Mouse (Mus musculus): ENCODE data around the gene Tob1. TPM values are rescaled to one million over a fixed set of nuclear protein-coding genes. Genes with fewer than 3 reads are reported as not detected.

The Tob1 gene
- polyA plus RNA-seq, 1 experiment, result 21.4 TPM

GRCm38 (mm10) chr11:94190665-94191064 is 20.6 kb upstream of the Tob1 start:
- H3K4me3 ChIP-seq (ENCODE audit: control insufficient read depth, insufficient read depth, low read length), result no peak overlapping the region
- no peak for DNase-seq
- no peak overlapping the region for H3K27ac ChIP-seq (ENCODE audit: control insufficient read depth, insufficient read depth, low read length)
- no peaks in the 10 kb centered on the region for H3K36me3 ChIP-seq (ENCODE audit: control insufficient read depth, insufficient read depth, low read length)
- H3K27me3 ChIP-seq (ENCODE audit: control insufficient read depth, insufficient read depth, low read length), result no peaks in the 10 kb centered on the region
- peaks cover 5% of the 10 kb centered on the region; the same call in 1 of the 2 replicates for H3K4me1 ChIP-seq (replicated peaks; ENCODE audit: control insufficient read depth, insufficient read depth, low read length)
- WGBS, result 98% methylated on average over 5 of the region's 5 CpGs
- TF ChIP-seq CTCF (IDR thresholded peaks at IDR 0.05; ENCODE audit: borderline replicate concordance, control insufficient read depth, extremely low read depth, insufficient read depth, low read length, poor library complexity) (no peak), POLR2A (IDR thresholded peaks at IDR 0.05; ENCODE audit: control insufficient read depth, extremely low read depth, insufficient read depth, low read length, poor library complexity) (no peak)

GRCm38 (mm10) chr11:94193109-94193508 is 18.1 kb upstream of the Tob1 start:
- no peaks in the 10 kb centered on the region for H3K27me3 ChIP-seq (ENCODE audit: control insufficient read depth, insufficient read depth, low read length)
- no peak for TF ChIP-seq CTCF (IDR thresholded peaks at IDR 0.05; ENCODE audit: borderline replicate concordance, control insufficient read depth, extremely low read depth, insufficient read depth, low read length, poor library complexity)
- TF ChIP-seq POLR2A (IDR thresholded peaks at IDR 0.05; ENCODE audit: control insufficient read depth, extremely low read depth, insufficient read depth, low read length, poor library complexity), result no peak
- no peak for DNase-seq
- no peak overlapping the region for H3K4me3 ChIP-seq (ENCODE audit: control insufficient read depth, insufficient read depth, low read length)
- WGBS, result 91% methylated on average over 2 of the region's 2 CpGs
- no peak overlapping the region for H3K27ac ChIP-seq (ENCODE audit: control insufficient read depth, insufficient read depth, low read length)
- peaks cover 5% of the 10 kb centered on the region; the same call in 1 of the 2 replicates for H3K4me1 ChIP-seq (replicated peaks; ENCODE audit: control insufficient read depth, insufficient read depth, low read length)
- no peaks in the 10 kb centered on the region for H3K36me3 ChIP-seq (ENCODE audit: control insufficient read depth, insufficient read depth, low read length)

- Histone ChIP-seq H3K36me3 (ENCODE audit: control insufficient read depth, insufficient read depth, low read length) (no peaks in the 10 kb centered on the region), H3K4me1 (replicated peaks; ENCODE audit: control insufficient read depth, insufficient read depth, low read length) (no peaks in the 10 kb centered on the region), H3K27ac (ENCODE audit: control insufficient read depth, insufficient read depth, low read length) (no peak overlapping the region), H3K27me3 (ENCODE audit: control insufficient read depth, insufficient read depth, low read length) (no peaks in the 10 kb centered on the region), H3K4me3 (ENCODE audit: control insufficient read depth, insufficient read depth, low read length) (no peak overlapping the region)
- TF ChIP-seq CTCF (IDR thresholded peaks at IDR 0.05; ENCODE audit: borderline replicate concordance, control insufficient read depth, extremely low read depth, insufficient read depth, low read length, poor library complexity), result no peak
- no peak for TF ChIP-seq POLR2A (IDR thresholded peaks at IDR 0.05; ENCODE audit: control insufficient read depth, extremely low read depth, insufficient read depth, low read length, poor library complexity)
- DNase-seq, result no peak
- WGBS, result 96% methylated on average over 3 of the region's 3 CpGs
Observed at GRCm38 (mm10) chr11:94196311-94196710, 14.9 kb upstream of the Tob1 start.

GRCm38 (mm10) chr11:94198405-94199146 is 12.7 kb upstream of the Tob1 start:
- Histone ChIP-seq H3K36me3 (ENCODE audit: control insufficient read depth, insufficient read depth, low read length) (no peaks in the 10 kb centered on the region), H3K4me1 (replicated peaks; ENCODE audit: control insufficient read depth, insufficient read depth, low read length) (no peaks in the 10 kb centered on the region), H3K27ac (ENCODE audit: control insufficient read depth, insufficient read depth, low read length) (no peak overlapping the region), H3K27me3 (ENCODE audit: control insufficient read depth, insufficient read depth, low read length) (no peaks in the 10 kb centered on the region), H3K4me3 (ENCODE audit: control insufficient read depth, insufficient read depth, low read length) (no peak overlapping the region)
- 71% methylated on average over 7 of the region's 7 CpGs for WGBS
- DNase-seq, result no peak
- TF ChIP-seq CTCF (IDR thresholded peaks at IDR 0.05; ENCODE audit: borderline replicate concordance, control insufficient read depth, extremely low read depth, insufficient read depth, low read length, poor library complexity), result no peak
- TF ChIP-seq POLR2A (IDR thresholded peaks at IDR 0.05; ENCODE audit: control insufficient read depth, extremely low read depth, insufficient read depth, low read length, poor library complexity), result no peak

- Histone ChIP-seq H3K4me3 (ENCODE audit: control insufficient read depth, insufficient read depth, low read length) (no peak overlapping the region), H3K36me3 (ENCODE audit: control insufficient read depth, insufficient read depth, low read length) (no peaks in the 10 kb centered on the region), H3K27ac (ENCODE audit: control insufficient read depth, insufficient read depth, low read length) (no peak overlapping the region), H3K4me1 (replicated peaks; ENCODE audit: control insufficient read depth, insufficient read depth, low read length) (no peaks in the 10 kb centered on the region), H3K27me3 (ENCODE audit: control insufficient read depth, insufficient read depth, low read length) (no peaks in the 10 kb centered on the region)
- no peak for DNase-seq
- TF ChIP-seq CTCF (IDR thresholded peaks at IDR 0.05; ENCODE audit: borderline replicate concordance, control insufficient read depth, extremely low read depth, insufficient read depth, low read length, poor library complexity) (no peak), POLR2A (IDR thresholded peaks at IDR 0.05; ENCODE audit: control insufficient read depth, extremely low read depth, insufficient read depth, low read length, poor library complexity) (no peak)
- 76% methylated on average over 2 of the region's 2 CpGs for WGBS
Observed at GRCm38 (mm10) chr11:94199771-94200170, 11.5 kb upstream of the Tob1 start.

- H3K4me3 ChIP-seq (ENCODE audit: control insufficient read depth, insufficient read depth, low read length), result no peak overlapping the region
- DNase-seq, result no peak
- no peaks in the 10 kb centered on the region for H3K4me1 ChIP-seq (replicated peaks; ENCODE audit: control insufficient read depth, insufficient read depth, low read length)
- TF ChIP-seq POLR2A (IDR thresholded peaks at IDR 0.05; ENCODE audit: control insufficient read depth, extremely low read depth, insufficient read depth, low read length, poor library complexity) (no peak), CTCF (IDR thresholded peaks at IDR 0.05; ENCODE audit: borderline replicate concordance, control insufficient read depth, extremely low read depth, insufficient read depth, low read length, poor library complexity) (no peak)
- H3K27me3 ChIP-seq (ENCODE audit: control insufficient read depth, insufficient read depth, low read length), result no peaks in the 10 kb centered on the region
- 97% methylated on average over 4 of the region's 4 CpGs for WGBS
- H3K27ac ChIP-seq (ENCODE audit: control insufficient read depth, insufficient read depth, low read length), result no peak overlapping the region
- no peaks in the 10 kb centered on the region for H3K36me3 ChIP-seq (ENCODE audit: control insufficient read depth, insufficient read depth, low read length)
Observed at GRCm38 (mm10) chr11:94200422-94200821, 10.8 kb upstream of the Tob1 start.
